Mouse (Mus musculus) stomach, embryonic 16.5 days (tissue): ENCODE results near the gene Cacna1c. TPM values are rescaled to one million over a fixed set of nuclear protein-coding genes. Genes with fewer than 3 reads are reported as not detected.

Source experiments
- ATAC-seq: fragments of 200-750 bp; cut with Nextera tagmentation; 2 replicates; pipeline ENCODE4 v1.8.0; 2017; ENCODE audit warnings: moderate number of reproducible peaks, moderate TSS enrichment; ENCODE audit not compliant: insufficient read depth, low FRiP score
- H3K27ac ChIP-seq: fragments of 300-500 bp; sonication (generic); 2 replicates; pipeline ENCODE4 v1.5.1; 2014; ENCODE audit warnings: low read length
- H3K27me3 ChIP-seq: fragments of 300-500 bp; sonication (generic); 2 replicates; pipeline ENCODE4 v1.6.1; 2014; ENCODE audit warnings: low read length, control low read depth, mixed read lengths; ENCODE audit not compliant: control insufficient read depth, insufficient read depth
- H3K36me3 ChIP-seq: fragments of 300-500 bp; sonication (generic); 2 replicates; pipeline ENCODE4 v1.6.1; 2014; ENCODE audit warnings: low read length; ENCODE audit not compliant: control insufficient read depth, insufficient read depth
- H3K4me1 ChIP-seq: fragments of 300-500 bp; sonication (generic); 2 replicates; pipeline ENCODE4 v1.6.1; 2014; ENCODE audit warnings: low read length, control low read depth, mixed read lengths; ENCODE audit not compliant: control insufficient read depth, insufficient read depth
- H3K4me2 ChIP-seq: fragments of 300-500 bp; sonication (generic); 2 replicates; pipeline ENCODE4 v1.6.1; 2014; ENCODE audit warnings: low read depth, low read length, mixed read lengths
- H3K4me3 ChIP-seq: fragments of 300-500 bp; sonication (generic); replicated peaks from 2 replicates; pipeline ENCODE4 v1.5.1; 2014; ENCODE audit warnings: mild to moderate bottlenecking, low read length
- H3K9ac ChIP-seq: fragments of 300-500 bp; sonication (generic); 2 replicates; pipeline ENCODE4 v1.6.1; 2014; ENCODE audit warnings: low read length
- H3K9me3 ChIP-seq: fragments of 300-500 bp; sonication (generic); replicated peaks from 2 replicates; pipeline ENCODE4 v1.6.1; 2016; ENCODE audit warnings: low read length, control low read depth; ENCODE audit not compliant: control insufficient read depth
- WGBS: fragments of 180-500 bp; shearing (Covaris S2); extraction: QIAGEN DNeasy Blood & Tissue Kit; methylation state at CpG from one replicate; pipeline ENCODE4 v1.1.7; 2014; 5-methylcytosine and 5-hydroxymethylcytosine counted together
- polyA plus RNA-seq: library from polyadenylated mRNA; unstranded; fragments of >200 nt; fragmentation: Nextera tagmentation; extraction: Ambion mirVana; gene quantifications from 2 replicates; pipeline ENCODE4 v1.2.1, GENCODE M21; 2015

The Cacna1c gene
- polyA plus RNA-seq, 1 experiment from 2014 or later, result 4.3 TPM

DNA sequence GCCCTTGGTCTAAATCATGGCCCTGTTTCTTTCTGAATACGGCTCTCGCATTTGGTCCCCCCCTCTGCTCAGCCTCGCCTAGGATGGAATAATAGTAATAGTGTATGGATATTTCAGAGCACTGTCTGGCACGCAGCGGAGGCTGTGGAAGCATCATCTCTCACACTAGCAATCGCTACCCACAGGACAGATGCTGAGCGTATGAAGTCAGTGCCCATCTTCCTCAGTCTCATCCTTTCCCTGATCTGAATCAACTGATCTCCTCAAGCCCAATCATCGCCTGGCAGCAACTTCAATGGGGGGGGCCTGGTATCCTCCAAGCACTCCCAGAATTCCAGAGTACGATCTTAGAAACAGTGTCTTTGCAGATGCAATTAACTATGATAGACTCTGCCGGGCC, 518.2 kb downstream of the Cacna1c start:
- no peak for ATAC-seq
- 90% methylated on average over 10 of the region's 10 CpGs for WGBS

DNA sequence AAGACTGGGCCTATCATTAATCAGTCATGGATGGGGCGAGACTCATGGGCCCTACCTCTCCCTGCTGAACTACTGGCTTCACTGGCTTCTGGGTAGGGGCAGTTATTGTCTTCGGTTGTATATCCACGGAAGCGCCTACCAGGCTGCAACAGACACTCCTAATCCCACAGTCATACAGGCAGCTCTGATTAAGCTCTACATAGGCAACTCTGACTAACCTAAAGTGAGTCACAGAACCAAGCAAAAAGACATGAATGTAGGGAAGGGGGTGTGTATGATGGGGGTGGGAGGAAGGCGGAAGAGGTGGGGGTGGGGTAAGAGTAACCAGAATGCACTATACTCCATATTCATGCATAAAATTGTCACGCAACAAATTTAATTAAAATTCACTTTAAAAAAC, 518.9 kb downstream of the Cacna1c start:
- no peaks in the 10 kb centered on the region for H3K27me3 ChIP-seq
- no peak overlapping the region for H3K9ac ChIP-seq
- no peak overlapping the region for H3K27ac ChIP-seq
- H3K9me3 ChIP-seq, result no peaks in the 10 kb centered on the region
- no peak for ATAC-seq
- H3K4me3 ChIP-seq, result no peak overlapping the region
- H3K36me3 ChIP-seq, result no peaks in the 10 kb centered on the region
- no peaks in the 10 kb centered on the region for H3K4me1 ChIP-seq
- no peak overlapping the region for H3K4me2 ChIP-seq
- 84% methylated on average over 6 of the region's 6 CpGs for WGBS

More for the DNA sequence above, 518.2 kb downstream of the Cacna1c start:
- Histone ChIP-seq H3K36me3 (no peaks in the 10 kb centered on the region), H3K9ac (no peak overlapping the region), H3K4me1 (no peaks in the 10 kb centered on the region), H3K4me2 (no peak overlapping the region), H3K27ac (no peak overlapping the region), H3K27me3 (no peaks in the 10 kb centered on the region), H3K4me3 (no peak overlapping the region), H3K9me3 (no peaks in the 10 kb centered on the region)

DNA sequence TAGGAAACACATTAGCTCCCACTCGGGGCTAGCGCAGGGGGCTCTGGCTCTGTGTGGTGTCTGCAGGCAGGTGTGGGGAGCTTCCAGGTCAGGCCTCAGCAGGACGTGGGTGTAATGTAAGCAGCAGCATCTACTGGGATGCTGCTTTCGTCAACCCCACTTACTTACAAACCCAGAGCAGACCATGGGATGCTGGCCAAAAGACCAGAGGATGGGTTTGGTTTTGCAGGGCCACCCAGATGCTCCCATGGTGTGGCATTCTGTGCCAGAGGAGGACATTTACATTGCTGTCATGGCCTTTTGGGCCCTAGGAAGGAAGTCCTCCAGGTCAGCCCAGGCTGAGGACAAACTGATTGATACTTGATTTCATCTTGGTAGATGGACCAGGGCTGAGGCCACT, 521.4 kb downstream of the Cacna1c start:
- H3K27me3 ChIP-seq, result no peaks in the 10 kb centered on the region
- ATAC-seq, result no peak
- H3K4me2 ChIP-seq, result no peak overlapping the region
- WGBS, result 78% methylated on average over 4 of the region's 4 CpGs
- no peak overlapping the region for H3K27ac ChIP-seq
- no peaks in the 10 kb centered on the region for H3K4me1 ChIP-seq
- no peak overlapping the region for H3K9ac ChIP-seq
- no peaks in the 10 kb centered on the region for H3K9me3 ChIP-seq
- H3K4me3 ChIP-seq, result no peak overlapping the region
- H3K36me3 ChIP-seq, result no peaks in the 10 kb centered on the region

DNA sequence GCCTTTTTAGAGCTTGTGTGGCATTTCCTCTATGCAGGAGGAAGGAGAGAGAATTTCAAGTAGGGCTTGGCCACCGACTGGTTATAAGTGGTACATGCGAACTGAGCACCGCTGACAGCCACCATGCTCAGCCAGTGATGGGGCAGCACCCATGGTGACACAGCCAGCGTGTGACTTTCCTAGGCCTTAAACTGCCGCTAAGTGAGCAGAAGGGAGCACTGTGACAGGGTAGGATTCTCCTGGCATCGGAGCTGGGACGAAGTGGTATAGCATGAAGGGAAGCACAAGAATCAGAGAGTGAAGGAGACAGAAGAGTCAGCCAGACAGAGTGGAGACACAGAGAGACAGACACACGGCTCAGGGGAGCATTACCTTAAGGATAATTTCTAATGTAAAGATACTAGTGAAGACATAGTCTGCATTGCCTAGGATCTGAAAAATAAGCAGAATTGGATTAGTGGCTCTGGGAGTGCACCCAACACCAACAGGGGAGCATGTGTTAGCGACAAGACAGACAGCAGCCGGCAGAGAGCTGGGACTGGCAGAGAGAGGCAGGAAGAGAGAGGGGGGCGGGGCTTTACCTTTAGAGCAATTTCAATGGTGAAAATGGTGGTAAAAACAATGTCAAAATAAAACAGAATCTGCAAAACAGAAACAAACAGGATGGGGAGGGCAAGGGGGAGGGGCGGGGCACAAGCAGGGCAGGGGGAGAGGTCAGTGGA, 522.1 kb downstream of the Cacna1c start:
- Histone ChIP-seq H3K27ac (no peak overlapping the region), H3K9me3 (no peaks in the 10 kb centered on the region), H3K4me3 (no peak overlapping the region), H3K36me3 (no peaks in the 10 kb centered on the region), H3K27me3 (no peaks in the 10 kb centered on the region), H3K9ac (no peak overlapping the region), H3K4me1 (no peaks in the 10 kb centered on the region), H3K4me2 (no peak overlapping the region)
- ATAC-seq, result no peak
- WGBS, result 71% methylated on average over 12 of the region's 12 CpGs

DNA sequence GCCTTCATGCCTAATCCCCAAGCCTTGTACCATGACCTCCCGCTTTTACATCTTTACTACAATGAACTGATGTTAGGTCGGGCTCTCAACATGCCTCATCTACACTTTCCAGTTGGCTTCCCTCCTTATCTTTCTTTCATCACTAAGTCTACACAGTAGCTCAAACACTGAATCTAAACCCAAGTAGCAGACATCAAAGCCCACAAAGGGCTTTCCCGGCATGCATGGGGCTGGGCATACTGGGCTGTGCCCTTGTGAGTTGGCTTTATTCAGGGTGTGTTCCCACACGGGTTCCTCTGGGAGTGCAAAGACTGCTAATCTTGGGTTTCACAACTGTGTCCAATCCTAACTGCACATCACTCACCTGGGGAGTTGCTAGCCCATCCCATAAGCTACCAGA, 542.9 kb downstream of the Cacna1c start:
- ATAC-seq, result peak; percentile 66; the same call in 1 of the 2 replicates
- no peak overlapping the region for H3K9ac ChIP-seq
- H3K27me3 ChIP-seq, result no peaks in the 10 kb centered on the region
- H3K4me1 ChIP-seq, result no peaks in the 10 kb centered on the region
- no peak overlapping the region for H3K4me3 ChIP-seq
- WGBS, result 64% methylated on average over 4 of the region's 4 CpGs
- H3K4me2 ChIP-seq, result no peak overlapping the region
- H3K36me3 ChIP-seq, result no peaks in the 10 kb centered on the region
- no peaks in the 10 kb centered on the region for H3K9me3 ChIP-seq
- no peak overlapping the region for H3K27ac ChIP-seq

DNA sequence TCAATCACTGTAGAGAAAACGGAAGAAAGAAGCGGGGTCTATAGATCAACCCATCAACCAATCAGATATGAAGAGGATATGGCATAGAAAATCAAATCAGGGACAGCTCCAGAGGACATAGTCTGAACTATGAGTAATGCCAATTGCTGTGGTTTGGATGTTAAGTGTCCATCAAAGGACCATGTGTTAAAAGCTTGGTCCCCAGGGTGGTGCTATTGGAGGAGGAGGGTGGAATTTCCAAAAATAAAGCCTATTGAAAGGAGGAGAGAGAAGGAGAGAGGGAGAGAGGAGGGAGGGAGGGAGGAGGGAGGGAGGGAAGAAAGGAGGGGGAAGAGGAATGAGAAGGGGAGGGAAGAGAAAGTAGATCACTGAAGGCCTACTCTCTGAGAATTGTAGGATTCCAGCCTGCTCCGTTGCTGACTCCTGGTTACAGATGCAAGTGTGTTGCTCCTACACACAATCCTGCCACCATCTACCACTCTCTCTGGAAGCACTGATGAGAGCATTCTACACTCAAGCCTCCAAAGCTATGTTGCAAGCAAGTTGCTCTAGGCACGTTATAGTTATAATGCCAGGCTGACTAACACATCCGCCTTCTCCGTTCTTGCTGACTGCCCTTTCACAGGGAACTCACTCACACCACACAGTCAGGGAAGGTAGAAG, 547.0 kb downstream of the Cacna1c start:
- WGBS, result 88% methylated on average over 6 of the region's 6 CpGs
- Histone ChIP-seq H3K9ac (no peak overlapping the region), H3K4me3 (no peak overlapping the region), H3K9me3 (no peaks in the 10 kb centered on the region), H3K4me1 (no peaks in the 10 kb centered on the region), H3K27ac (no peak overlapping the region), H3K4me2 (no peak overlapping the region), H3K27me3 (no peaks in the 10 kb centered on the region), H3K36me3 (no peaks in the 10 kb centered on the region)
- ATAC-seq, result no peak

DNA sequence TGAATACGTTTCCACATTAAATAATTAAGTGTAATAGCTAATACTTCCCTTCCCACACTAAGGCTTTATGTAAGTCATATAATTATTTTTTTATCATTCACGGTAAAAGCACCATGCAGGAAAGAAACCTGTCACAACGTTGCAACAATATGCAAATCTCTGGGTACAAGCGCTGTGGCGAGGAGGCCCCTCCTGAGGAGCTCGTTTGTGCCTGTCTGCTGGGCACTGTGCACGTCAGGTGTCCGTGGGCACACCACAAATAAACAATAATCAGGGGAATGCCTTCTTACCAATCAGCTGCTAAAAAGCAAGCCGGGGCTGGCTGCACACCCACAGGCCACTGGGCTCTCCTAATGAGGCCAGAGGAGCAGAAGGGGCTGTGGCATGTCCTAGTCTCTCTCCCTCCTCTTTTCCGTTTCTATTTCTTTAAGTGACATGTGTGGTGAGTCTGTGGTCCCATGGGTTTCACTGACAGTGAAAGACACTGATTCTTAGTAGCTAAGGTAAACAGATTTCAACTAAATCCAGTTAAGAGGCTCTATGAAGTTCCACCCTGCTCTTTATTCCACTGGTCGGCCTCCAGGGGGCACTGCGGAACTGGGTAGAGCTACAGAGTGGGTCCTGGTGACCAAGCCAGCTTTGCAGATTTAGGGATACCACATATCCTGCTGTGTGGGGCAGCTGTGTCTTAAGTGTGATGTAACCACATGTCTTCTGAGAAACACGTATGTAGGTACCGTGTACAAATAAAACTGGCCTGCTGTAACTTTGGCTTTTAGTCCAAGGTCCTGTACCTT, 549.8 kb downstream of the Cacna1c start:
- no peaks in the 10 kb centered on the region for H3K4me1 ChIP-seq
- no peak; the same call in 1 of the 2 replicates for ATAC-seq
- H3K9ac ChIP-seq, result no peak overlapping the region
- no peak overlapping the region for H3K4me2 ChIP-seq
- no peak overlapping the region for H3K27ac ChIP-seq
- no peaks in the 10 kb centered on the region for H3K9me3 ChIP-seq
- no peak overlapping the region for H3K4me3 ChIP-seq
- 54% methylated on average over 14 of the region's 14 CpGs for WGBS
- no peaks in the 10 kb centered on the region for H3K27me3 ChIP-seq
- H3K36me3 ChIP-seq, result no peaks in the 10 kb centered on the region

DNA sequence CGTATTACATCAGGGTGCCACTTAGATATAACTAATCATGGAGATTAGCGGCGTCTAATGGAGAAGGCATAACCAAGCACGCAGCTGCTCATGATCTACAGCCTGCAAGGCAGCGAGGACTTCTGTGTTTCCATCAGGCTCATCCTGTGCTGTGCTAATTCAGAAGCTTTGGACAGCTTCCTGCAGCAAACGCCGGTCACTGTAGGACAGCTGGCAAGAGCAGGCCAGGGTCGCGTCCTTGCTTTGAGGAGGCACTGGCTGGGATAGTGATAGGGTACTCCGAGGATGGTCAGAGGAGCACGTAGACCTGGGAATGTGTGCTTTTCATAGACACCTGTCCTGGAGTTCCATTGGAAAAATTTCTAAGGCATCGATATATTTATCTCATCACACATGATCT, 551.4 kb downstream of the Cacna1c start:
- Histone ChIP-seq H3K9me3 (no peaks in the 10 kb centered on the region), H3K27ac (no peak overlapping the region), H3K4me3 (no peak overlapping the region), H3K4me1 (no peaks in the 10 kb centered on the region), H3K4me2 (no peak overlapping the region), H3K9ac (no peak overlapping the region), H3K27me3 (no peaks in the 10 kb centered on the region), H3K36me3 (no peaks in the 10 kb centered on the region)
- ATAC-seq, result no peak
- WGBS, result 84% methylated on average over 12 of the region's 12 CpGs

DNA sequence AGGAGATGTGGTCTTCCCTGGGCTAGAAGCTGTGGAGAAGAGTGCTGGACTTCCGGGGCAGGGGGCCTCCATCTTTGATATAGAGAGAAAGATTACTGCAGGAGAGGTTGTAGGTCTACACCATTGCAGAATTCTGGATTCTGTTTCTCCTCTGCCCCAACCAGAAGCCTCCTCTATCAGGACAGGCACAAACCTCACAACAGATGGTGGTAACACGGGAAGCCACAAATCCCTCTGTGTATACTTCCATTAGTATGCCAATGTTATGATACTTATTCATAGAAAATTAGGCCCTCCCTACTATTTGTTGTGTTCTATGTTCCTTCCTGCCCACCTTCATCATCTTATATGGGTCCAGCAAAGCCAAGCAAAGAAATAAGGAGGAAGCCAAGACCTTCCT, 552.7 kb downstream of the Cacna1c start:
- ATAC-seq, result no peak
- Histone ChIP-seq H3K27ac (no peak overlapping the region), H3K9ac (no peak overlapping the region), H3K9me3 (no peaks in the 10 kb centered on the region), H3K4me1 (no peaks in the 10 kb centered on the region), H3K4me3 (no peak overlapping the region), H3K27me3 (no peaks in the 10 kb centered on the region), H3K4me2 (no peak overlapping the region), H3K36me3 (no peaks in the 10 kb centered on the region)
- 80% methylated on average over 2 of the region's 2 CpGs for WGBS
